Mouse (Mus musculus): ENCODE data around the gene BC049352.

The BC049352 gene

GRCm38 (mm10) chr9:45299231-45300006, 117.6 kb downstream of the BC049352 start:
- DNase-seq (ENCODE audit: low spot score): peak; percentile 53

All from layer of hippocampus, adult 11-12 months (tissue).